Comparison of ENCODE assay signal across 23 mouse cellular contexts in the genomic region with DNA sequence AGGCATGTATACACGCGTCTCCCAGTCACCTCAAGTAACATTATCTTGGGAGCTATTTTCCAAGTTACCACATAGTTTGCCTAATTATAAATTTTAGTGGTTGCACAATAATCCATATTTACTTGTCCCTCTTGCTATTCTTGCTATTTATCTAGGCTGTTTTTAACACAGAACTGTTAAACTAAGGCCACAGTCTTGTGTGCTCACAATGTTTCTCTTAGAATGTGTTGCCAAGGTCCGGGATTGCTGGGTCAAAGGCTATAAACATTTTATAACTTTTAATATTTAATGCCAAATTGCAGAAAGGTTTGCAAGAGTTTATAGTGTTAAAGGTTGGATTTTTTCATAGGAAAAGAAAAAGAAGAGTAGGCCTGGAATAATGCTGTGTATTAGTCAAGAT. TPM values are rescaled to one million over a fixed set of nuclear protein-coding genes. Genes with fewer than 3 reads are reported as not detected.
A peak's percentile ranks its signal among the peaks of the same experiment; 100 is the strongest.
DNase-seq lines count a peak whose midpoint lies in the region; ATAC-seq and TF ChIP-seq lines count a peak whose summit lies in the region.
"Had no signal": no experiment of that assay in that cellular context is flagged by ENCODE, and none has a peak within 500 bp of the region (broad histone marks: within the 10 kb centered on the region; RNA-seq: fewer than 3 reads in every experiment).

No protein-coding gene starts in this region.

- no peaks in the 10 kb centered on the region for H3K4me1 ChIP-seq in kidney, adult 2 months (ENCODE audit: control insufficient read depth, insufficient read depth, low read length)
- H3K4me1 ChIP-seq in kidney, embryonic 16.5 days (ENCODE audit: insufficient read depth, low read length) = no peaks in the 10 kb centered on the region
- no peaks in the 10 kb centered on the region for H3K4me1 ChIP-seq in kidney, embryonic 14.5 days (ENCODE audit: control insufficient read depth, insufficient read depth, low read length)
- no peaks in the 10 kb centered on the region; the same call in 1 of the 2 replicates for H3K4me1 ChIP-seq in liver, postnatal 0 days (ENCODE audit: insufficient read depth)
- no peaks in the 10 kb centered on the region for H3K4me1 ChIP-seq in liver, embryonic 11.5 days (replicated peaks; ENCODE audit: control insufficient read depth, insufficient read depth, low read length)
- H3K4me1 ChIP-seq: forebrain, embryonic 10.5 days; forebrain, embryonic 13.5 days; heart, embryonic 10.5 days; heart, embryonic 13.5 days had no signal

- H3K27me3 ChIP-seq in kidney, adult 2 months (replicated peaks; ENCODE audit: control insufficient read depth, insufficient read depth, low read length) = no peaks in the 10 kb centered on the region
- H3K27me3 ChIP-seq in kidney, embryonic 16.5 days (ENCODE audit: insufficient read depth, low read length) = no peaks in the 10 kb centered on the region
- H3K27me3 ChIP-seq in kidney, embryonic 14.5 days (ENCODE audit: control insufficient read depth, insufficient read depth, low read length) = no peaks in the 10 kb centered on the region
- no peaks in the 10 kb centered on the region for H3K27me3 ChIP-seq in liver, postnatal 0 days (ENCODE audit: insufficient read depth, low read length)
- H3K27me3 ChIP-seq in liver, embryonic 11.5 days (replicated peaks; ENCODE audit: control insufficient read depth, insufficient read depth, low read length) = no peaks in the 10 kb centered on the region
- H3K27me3 ChIP-seq: forebrain, embryonic 13.5 days; heart, embryonic 13.5 days had no signal

- no peak overlapping the region for H3K27ac ChIP-seq in kidney, adult 2 months (ENCODE audit: insufficient read depth, low read depth, low read length)
- H3K27ac ChIP-seq in kidney, embryonic 16.5 days (ENCODE audit: low read length) = no peak overlapping the region
- H3K27ac ChIP-seq in kidney, embryonic 14.5 days (ENCODE audit: low read depth, low read length) = no peak overlapping the region
- no peak overlapping the region for H3K27ac ChIP-seq in liver, postnatal 0 days (ENCODE audit: low read depth)
- no peak overlapping the region for H3K27ac ChIP-seq in liver, embryonic 11.5 days (ENCODE audit: low read depth, low read length)
- H3K27ac ChIP-seq: forebrain, embryonic 10.5 days; forebrain, embryonic 13.5 days; heart, adult 2 months; heart, embryonic 10.5 days; heart, embryonic 13.5 days had no signal

- 0 out of 2 replicates have a peak, but pooled peaks have one; percentile 8 for TF ChIP-seq EP300 in liver, postnatal 0 days (IDR thresholded peaks at IDR 0.05; ENCODE audit: low read depth)

- TF ChIP-seq CTCF in kidney, adult 2 months (conservative IDR thresholded peaks at IDR 0.05; ENCODE audit: insufficient read depth, insufficient read length, low read depth, low read length) = no peak
- TF ChIP-seq CTCF in liver, postnatal 0 days (IDR thresholded peaks at IDR 0.05; ENCODE audit: low read depth) = no peak

- H3K36me3 ChIP-seq in kidney, adult 2 months (ENCODE audit: control insufficient read depth, insufficient read depth, low read length) = no peaks in the 10 kb centered on the region
- H3K36me3 ChIP-seq in kidney, embryonic 16.5 days (ENCODE audit: insufficient read depth, low read length) = no peaks in the 10 kb centered on the region
- H3K36me3 ChIP-seq in kidney, embryonic 14.5 days (ENCODE audit: control insufficient read depth, insufficient read depth, low read length) = no peaks in the 10 kb centered on the region
- H3K36me3 ChIP-seq in liver, postnatal 0 days (replicated peaks; ENCODE audit: insufficient read depth, low read length) = no peaks in the 10 kb centered on the region
- no peaks in the 10 kb centered on the region for H3K36me3 ChIP-seq in liver, embryonic 11.5 days (ENCODE audit: control insufficient read depth, insufficient read depth, low read length)
- H3K36me3 ChIP-seq: forebrain, embryonic 10.5 days; heart, embryonic 10.5 days; heart, embryonic 13.5 days had no signal

- ATAC-seq in kidney, embryonic 16.5 days (ENCODE audit: low FRiP score, low TSS enrichment) = no peak
- no peak for ATAC-seq in kidney, embryonic 14.5 days (ENCODE audit: low FRiP score, low TSS enrichment)
- peak; percentile 17; the same call in 1 of the 2 replicates for ATAC-seq in liver, postnatal 0 days
- no peak for ATAC-seq in liver, embryonic 11.5 days (replicated peaks; ENCODE audit: low FRiP score)
- ATAC-seq: activated CD4-positive, CD25-positive, alpha-beta regulatory T cell, adult 4 months; forebrain, embryonic 13.5 days; forebrain, embryonic 16.5 days had no signal

- TF ChIP-seq POLR2A in kidney, adult 2 months (IDR thresholded peaks at IDR 0.05; ENCODE audit: low read depth, low read length) = no peak

- DNase-seq in kidney, adult 2 months = peak; percentile 56
- peak; percentile 24 for DNase-seq in kidney, postnatal 14 days
- DNase-seq in liver, postnatal 0 days = no peak
- no peak for DNase-seq in liver, embryonic 11.5 days (ENCODE audit: low spot score)
- DNase-seq in adipocyte (ENCODE audit: low spot score) = peak; percentile 95
- DNase-seq: adrenal gland, postnatal 10 days; adrenal gland, postnatal 36 days; cerebellum, adult 18-20 months; cerebellum, adult 9-10 months; cerebellum, postnatal 14 days; gastrocnemius, postnatal 10 days; gastrocnemius, postnatal 36 days; heart, adult 2 months; heart, postnatal 14 days; heart, postnatal 4 days had no signal

- no peaks in the 10 kb centered on the region for H3K9me3 ChIP-seq in kidney, embryonic 16.5 days (ENCODE audit: low read length)
- H3K9me3 ChIP-seq in kidney, embryonic 14.5 days (ENCODE audit: control insufficient read depth, low read length) = no peaks in the 10 kb centered on the region
- no peaks in the 10 kb centered on the region for H3K9me3 ChIP-seq in liver, postnatal 0 days (ENCODE audit: low read length)
- no peaks in the 10 kb centered on the region for H3K9me3 ChIP-seq in liver, embryonic 11.5 days (ENCODE audit: control insufficient read depth, low read length)
- H3K9me3 ChIP-seq: forebrain, embryonic 10.5 days; forebrain, embryonic 13.5 days; heart, embryonic 10.5 days; heart, embryonic 13.5 days had no signal

- WGBS in kidney, adult 2 months = 74% methylated on average over 3 of the region's 3 CpGs
- WGBS in kidney, embryonic 16.5 days = 82% methylated on average over 3 of the region's 3 CpGs
- 91% methylated on average over 3 of the region's 3 CpGs for WGBS in kidney, embryonic 14.5 days
- WGBS in liver, postnatal 0 days (ENCODE audit: insufficient replicate concordance) = 67% methylated on average over 3 of the region's 3 CpGs
- 88% methylated on average over 3 of the region's 3 CpGs for WGBS in liver, embryonic 11.5 days

- no peak overlapping the region for H3K9ac ChIP-seq in kidney, embryonic 16.5 days (replicated peaks; ENCODE audit: low read length)
- H3K9ac ChIP-seq in kidney, embryonic 14.5 days (ENCODE audit: low read depth, low read length) = no peak overlapping the region
- no peak overlapping the region for H3K9ac ChIP-seq in liver, postnatal 0 days (replicated peaks)
- no peak overlapping the region for H3K9ac ChIP-seq in liver, embryonic 11.5 days (ENCODE audit: low read depth, low read length)
- H3K9ac ChIP-seq: forebrain, embryonic 13.5 days; heart, embryonic 13.5 days had no signal

- no peak overlapping the region for H3K4me2 ChIP-seq in kidney, embryonic 16.5 days (replicated peaks; ENCODE audit: low read depth, low read length)
- H3K4me2 ChIP-seq in kidney, embryonic 14.5 days (replicated peaks; ENCODE audit: low read depth, low read length) = no peak overlapping the region
- no peak overlapping the region for H3K4me2 ChIP-seq in liver, postnatal 0 days (ENCODE audit: low read depth, low read length)
- no peak overlapping the region for H3K4me2 ChIP-seq in liver, embryonic 11.5 days
- H3K4me2 ChIP-seq: forebrain, embryonic 13.5 days; heart, embryonic 13.5 days had no signal

- H3K4me3 ChIP-seq in kidney, adult 2 months (ENCODE audit: insufficient read depth, low read depth, low read length) = no peak overlapping the region
- no peak overlapping the region for H3K4me3 ChIP-seq in kidney, embryonic 16.5 days (ENCODE audit: low read length)
- no peak overlapping the region for H3K4me3 ChIP-seq in kidney, embryonic 14.5 days (ENCODE audit: low read length)
- no peak overlapping the region for H3K4me3 ChIP-seq in liver, postnatal 0 days (ENCODE audit: low read depth, low read length)
- no peak overlapping the region for H3K4me3 ChIP-seq in liver, embryonic 11.5 days (ENCODE audit: low read depth, low read length)
- H3K4me3 ChIP-seq: forebrain, embryonic 10.5 days; forebrain, embryonic 13.5 days; heart, adult 2 months; heart, embryonic 10.5 days; heart, embryonic 13.5 days had no signal

RNA-seq across cellular contexts. Expression of a gene that starts 40.5 kb away (rescaled TPM):
- polyA plus RNA-seq in kidney, adult 2 months (2012; rRNA removed) = 34.4 and 37.5 TPM in 2 replicates
- 11.4 and 12.1 TPM in 2 replicates for polyA plus RNA-seq in kidney, embryonic 16.5 days (2015; fragmentation: Nextera tagmentation; extraction: Ambion mirVana)
- polyA plus RNA-seq in kidney, embryonic 14.5 days (2014; fragmentation: Nextera tagmentation; extraction: Ambion mirVana) = 13.6 and 21.7 TPM in 2 replicates
- polyA plus RNA-seq in liver, postnatal 0 days (2015; fragmentation: Nextera tagmentation; extraction: Ambion mirVana) = 6.0 and 6.3 TPM in 2 replicates
- 17.4 and 18.3 TPM in 2 replicates for polyA plus RNA-seq in liver, embryonic 11.5 days (2014; fragmentation: Nextera tagmentation; extraction: Ambion mirVana)

RNA-seq across cellular contexts. Expression of a gene that starts 55.6 kb away (rescaled TPM):
- 5.8 and 6.9 TPM in 2 replicates for polyA plus RNA-seq in kidney, adult 2 months (2012; rRNA removed)
- polyA plus RNA-seq in kidney, embryonic 16.5 days (2015; fragmentation: Nextera tagmentation; extraction: Ambion mirVana) = 62.9 and 74.6 TPM in 2 replicates
- polyA plus RNA-seq in kidney, embryonic 14.5 days (2014; fragmentation: Nextera tagmentation; extraction: Ambion mirVana) = 71.2 and 72.5 TPM in 2 replicates
- 23.0 and 24.3 TPM in 2 replicates for polyA plus RNA-seq in liver, postnatal 0 days (2015; fragmentation: Nextera tagmentation; extraction: Ambion mirVana)
- 57.7 and 65.1 TPM in 2 replicates for polyA plus RNA-seq in liver, embryonic 11.5 days (2014; fragmentation: Nextera tagmentation; extraction: Ambion mirVana)

Comparison
In these comparisons a context has a peak if more than half of its experiments do, and no peak if none do; other contexts are left out.
1. DNase-seq: peak in kidney, adult 2 months (single experiment), kidney, postnatal 14 days (single experiment) and adipocyte (single experiment); none in liver, postnatal 0 days (single experiment) and liver, embryonic 11.5 days (single experiment).